Mouse (Mus musculus) neural tube, embryonic 14.5 days (tissue): Measurements from ENCODE around the gene Tspan10. TPM values are rescaled to one million over a fixed set of nuclear protein-coding genes. Genes with fewer than 3 reads are reported as not detected.
A peak's percentile ranks its signal among the peaks of the same experiment; 100 is the strongest.

Experiments used
- ATAC-seq: fragments of 200-750 bp; cut with Nextera tagmentation; 2 replicates; pipeline ENCODE4 v1.8.0; 2017; ENCODE audit warnings: low read depth, mild to moderate bottlenecking, moderate TSS enrichment, moderate library complexity
- H3K27ac ChIP-seq: fragments of 300-500 bp; sonication (generic); 2 replicates; pipeline ENCODE4 v1.5.1; 2014; ENCODE audit warnings: low read depth, mild to moderate bottlenecking, control low read depth, low read length, moderate library complexity, mixed read lengths
- H3K27me3 ChIP-seq: fragments of 300-500 bp; sonication (generic); 2 replicates; pipeline ENCODE4 v1.6.1; 2014; ENCODE audit warnings: low read length; ENCODE audit not compliant: control insufficient read depth, insufficient read depth
- H3K36me3 ChIP-seq: fragments of 300-500 bp; sonication (generic); 2 replicates; pipeline ENCODE4 v1.6.1; 2014; ENCODE audit warnings: low read length, mixed read lengths; ENCODE audit not compliant: control insufficient read depth, insufficient read depth
- H3K4me1 ChIP-seq: fragments of 300-500 bp; sonication (generic); 2 replicates; pipeline ENCODE4 v1.6.1; 2014; ENCODE audit warnings: low read length; ENCODE audit not compliant: control insufficient read depth, insufficient read depth
- H3K4me2 ChIP-seq: fragments of 300-500 bp; sonication (generic); 2 replicates; pipeline ENCODE4 v1.6.1; 2014; ENCODE audit warnings: mild to moderate bottlenecking, low read depth, low read length, control low read depth
- H3K4me3 ChIP-seq: fragments of 300-500 bp; sonication (generic); 2 replicates; pipeline ENCODE4 v1.5.1; 2014; ENCODE audit warnings: low read depth, low read length, control low read depth, mixed read lengths
- H3K9ac ChIP-seq: fragments of 300-500 bp; sonication (generic); replicated peaks from 2 replicates; pipeline ENCODE4 v1.6.1; 2014; ENCODE audit warnings: low read depth, mild to moderate bottlenecking, control low read depth, low read length, mixed read lengths
- H3K9me3 ChIP-seq: fragments of 300-500 bp; sonication (generic); 2 replicates; pipeline ENCODE4 v1.6.1; 2016; ENCODE audit warnings: low read length; ENCODE audit not compliant: control insufficient read depth
- WGBS: fragments of 180-500 bp; shearing (Covaris S2); extraction: QIAGEN DNeasy Blood & Tissue Kit; methylation state at CpG from one replicate; pipeline ENCODE4 v1.1.7; 2014; 5-methylcytosine and 5-hydroxymethylcytosine counted together
- polyA plus RNA-seq: library from polyadenylated mRNA; unstranded; fragments of >200 nt; fragmentation: Nextera tagmentation; extraction: Ambion mirVana; gene quantifications from 2 replicates; pipeline ENCODE4 v1.2.1, GENCODE M21; 2014

The Tspan10 gene
- polyA plus RNA-seq, 1 experiment from 2014 or later, result not detected

- Histone ChIP-seq H3K9me3 (no peaks in the 10 kb centered on the region), H3K4me3 (peak overlapping the region; percentile 95), H3K4me2 (peak overlapping the region; percentile 69), H3K27ac (no peak overlapping the region), H3K36me3 (peaks cover 24% of the 10 kb centered on the region), H3K27me3 (no peaks in the 10 kb centered on the region), H3K9ac (peak overlapping the region; percentile 90; the same call in 1 of the 2 replicates), H3K4me1 (peaks cover 12% of the 10 kb centered on the region; the same call in 1 of the 2 replicates)
- ATAC-seq, result no peak
- WGBS, result 74% methylated on average over 6 of the region's 6 CpGs
These were observed 16.6 kb downstream of the Tspan10 start for GRCm38 (mm10) chr11:120458847-120459597.

- Histone ChIP-seq H3K4me2 (no peak overlapping the region), H3K4me1 (peaks cover 25% of the 10 kb centered on the region), H3K9me3 (no peaks in the 10 kb centered on the region), H3K4me3 (no peak overlapping the region), H3K27me3 (no peaks in the 10 kb centered on the region), H3K9ac (no peak overlapping the region), H3K36me3 (peaks cover 31% of the 10 kb centered on the region), H3K27ac (no peak overlapping the region)
- ATAC-seq, result no peak
- 90% methylated on average over 2 of the region's 2 CpGs for WGBS
These were observed 21.1 kb downstream of the Tspan10 start for GRCm38 (mm10) chr11:120463536-120463935.

GRCm38 (mm10) chr11:120464365-120464764 is 21.9 kb downstream of the Tspan10 start:
- Histone ChIP-seq H3K36me3 (peaks cover 31% of the 10 kb centered on the region), H3K27ac (no peak overlapping the region), H3K4me3 (no peak overlapping the region), H3K9ac (no peak overlapping the region), H3K9me3 (no peaks in the 10 kb centered on the region), H3K4me1 (peaks cover 20% of the 10 kb centered on the region), H3K4me2 (no peak overlapping the region), H3K27me3 (no peaks in the 10 kb centered on the region)
- no peak for ATAC-seq
- WGBS, result 92% methylated on average over 5 of the region's 5 CpGs

GRCm38 (mm10) chr11:120465521-120465920 is 23.1 kb downstream of the Tspan10 start:
- Histone ChIP-seq H3K27ac (no peak overlapping the region), H3K36me3 (peaks cover 40% of the 10 kb centered on the region), H3K4me3 (0 out of 2 replicates have a peak overlapping the region, but pooled peaks have one; percentile 77), H3K4me2 (peak overlapping the region; percentile 63; the same call in 1 of the 2 replicates), H3K9ac (no peak overlapping the region), H3K27me3 (no peaks in the 10 kb centered on the region), H3K9me3 (no peaks in the 10 kb centered on the region), H3K4me1 (peaks cover 20% of the 10 kb centered on the region)
- 91% methylated on average over 4 of the region's 4 CpGs for WGBS
- no peak for ATAC-seq

- Histone ChIP-seq H3K36me3 (peaks cover 43% of the 10 kb centered on the region), H3K9me3 (no peaks in the 10 kb centered on the region)
- whole genome bisulfite sequencing, result under 1% methylated on average over 54 of the region's 54 CpGs
These were observed 24.7 kb downstream of the Tspan10 start, which contains the start of gene Arl16 for GRCm38 (mm10) chr11:120467051-120467735. Gene Arl16, minus strand, starts transcription at chr11:120467607.

GRCm38 (mm10) chr11:120467736-120468092 is 25.3 kb downstream of the Tspan10 start:
- peak overlapping the region; percentile 59 for H3K9ac ChIP-seq
- WGBS, result under 1% methylated on average over 33 of the region's 33 CpGs
- no peaks in the 10 kb centered on the region for H3K27me3 ChIP-seq
- no peak overlapping the region for H3K27ac ChIP-seq
- ATAC-seq, result peak; percentile 57
- H3K4me3 ChIP-seq, result peak overlapping the region; percentile 77
- peak overlapping the region; percentile 56 for H3K4me2 ChIP-seq
- H3K4me1 ChIP-seq, result peaks cover 20% of the 10 kb centered on the region
- H3K9me3 ChIP-seq, result no peaks in the 10 kb centered on the region
- H3K36me3 ChIP-seq, result peaks cover 44% of the 10 kb centered on the region

More at GRCm38 (mm10) chr11:120467051-120467735, 24.7 kb downstream of the Tspan10 start, which contains the start of gene Arl16:
- peak; percentile 100 for ATAC-seq
- Histone ChIP-seq H3K27ac (peak within 1 kb of the TSS; percentile 80), H3K4me2 (peak within 1 kb of the TSS; percentile 63), H3K4me1 (peaks cover 20% of the 10 kb centered on the region), H3K27me3 (no peaks in the 10 kb centered on the region), H3K9ac (peak within 1 kb of the TSS; percentile 74), H3K4me3 (peak within 1 kb of the TSS; percentile 77)

GRCm38 (mm10) chr11:120472052-120472451 is 29.6 kb downstream of the Tspan10 start:
- no peak overlapping the region for H3K27ac ChIP-seq
- peaks cover 6% of the 10 kb centered on the region; the same call in 1 of the 2 replicates for H3K4me1 ChIP-seq
- no peak for ATAC-seq
- WGBS, result 97% methylated on average over 6 of the region's 6 CpGs
- H3K9ac ChIP-seq, result no peak overlapping the region
- no peaks in the 10 kb centered on the region for H3K9me3 ChIP-seq
- H3K27me3 ChIP-seq, result no peaks in the 10 kb centered on the region
- H3K4me2 ChIP-seq, result no peak overlapping the region
- H3K36me3 ChIP-seq, result peaks cover 63% of the 10 kb centered on the region
- no peak overlapping the region for H3K4me3 ChIP-seq

- H3K27me3 ChIP-seq, result no peaks in the 10 kb centered on the region
- H3K9me3 ChIP-seq, result no peaks in the 10 kb centered on the region
- H3K4me1 ChIP-seq, result peaks cover 11% of the 10 kb centered on the region
- H3K36me3 ChIP-seq, result peaks cover 56% of the 10 kb centered on the region
- H3K9ac ChIP-seq, result no peak overlapping the region; the same call in 1 of the 2 replicates
- peak overlapping the region; percentile 94; the same call in 1 of the 2 replicates for H3K4me2 ChIP-seq
- no peak for ATAC-seq
- peak overlapping the region; percentile 90; the same call in 1 of the 2 replicates for H3K27ac ChIP-seq
- 94% methylated on average over 7 of the region's 7 CpGs for WGBS
- peak overlapping the region; percentile 94; the same call in 1 of the 2 replicates for H3K4me3 ChIP-seq
These were observed 41.0 kb downstream of the Tspan10 start for GRCm38 (mm10) chr11:120483448-120483934.
